Mouse (Mus musculus): ENCODE data around the gene Tenm4. TPM values are rescaled to one million over a fixed set of nuclear protein-coding genes. Genes with fewer than 3 reads are reported as not detected.

Tenm4 gene
- polyA plus RNA-seq, 1 experiment from 2014 or later = 41.4 TPM

- 84% methylated on average over 1 of the region's 1 CpGs for WGBS
- Histone ChIP-seq H3K36me3 (ENCODE audit: control insufficient read depth, insufficient read depth, low read length) (no peaks in the 10 kb centered on the region), H3K9ac (ENCODE audit: low read depth, low read length) (no peak overlapping the region), H3K27ac (ENCODE audit: low read length) (no peak overlapping the region), H3K4me2 (ENCODE audit: low read length) (no peak overlapping the region), H3K4me3 (ENCODE audit: low read depth, low read length) (no peak overlapping the region), H3K4me1 (ENCODE audit: control insufficient read depth, insufficient read depth, low read length) (peaks cover 6% of the 10 kb centered on the region), H3K9me3 (replicated peaks; ENCODE audit: control insufficient read depth, low read length, poor library complexity, severe bottlenecking) (no peaks in the 10 kb centered on the region), H3K27me3 (ENCODE audit: control insufficient read depth, insufficient read depth, low read depth, low read length) (no peaks in the 10 kb centered on the region)
- ATAC-seq = no peak
Measured at GRCm38 (mm10) chr7:96244796-96245195, 73.8 kb downstream of the Tenm4 start.

GRCm38 (mm10) chr7:96259630-96260029, 88.6 kb downstream of the Tenm4 start:
- no peak for ATAC-seq
- WGBS = 84% methylated on average over 6 of the region's 6 CpGs

GRCm38 (mm10) chr7:96262182-96262581, 91.1 kb downstream of the Tenm4 start:
- Histone ChIP-seq H3K9ac (ENCODE audit: low read depth, low read length) (no peak overlapping the region), H3K9me3 (replicated peaks; ENCODE audit: control insufficient read depth, low read length, poor library complexity, severe bottlenecking) (no peaks in the 10 kb centered on the region)

More at GRCm38 (mm10) chr7:96259630-96260029, 88.6 kb downstream of the Tenm4 start:
- no peaks in the 10 kb centered on the region for H3K27me3 ChIP-seq (ENCODE audit: control insufficient read depth, insufficient read depth, low read depth, low read length)
- no peaks in the 10 kb centered on the region for H3K36me3 ChIP-seq (ENCODE audit: control insufficient read depth, insufficient read depth, low read length)
- H3K4me3 ChIP-seq (ENCODE audit: low read depth, low read length) = no peak overlapping the region
- H3K9ac ChIP-seq (ENCODE audit: low read depth, low read length) = no peak overlapping the region
- no peak overlapping the region for H3K27ac ChIP-seq (ENCODE audit: low read length)
- no peak overlapping the region for H3K4me2 ChIP-seq (ENCODE audit: low read length)
- H3K9me3 ChIP-seq (replicated peaks; ENCODE audit: control insufficient read depth, low read length, poor library complexity, severe bottlenecking) = no peaks in the 10 kb centered on the region
- H3K4me1 ChIP-seq (ENCODE audit: control insufficient read depth, insufficient read depth, low read length) = no peaks in the 10 kb centered on the region

GRCm38 (mm10) chr7:96265941-96266340, 94.9 kb downstream of the Tenm4 start:
- Histone ChIP-seq H3K4me2 (ENCODE audit: low read length) (no peak overlapping the region), H3K9ac (ENCODE audit: low read depth, low read length) (no peak overlapping the region), H3K4me3 (ENCODE audit: low read depth, low read length) (no peak overlapping the region), H3K36me3 (ENCODE audit: control insufficient read depth, insufficient read depth, low read length) (no peaks in the 10 kb centered on the region), H3K9me3 (replicated peaks; ENCODE audit: control insufficient read depth, low read length, poor library complexity, severe bottlenecking) (no peaks in the 10 kb centered on the region), H3K27ac (ENCODE audit: low read length) (no peak overlapping the region), H3K4me1 (ENCODE audit: control insufficient read depth, insufficient read depth, low read length) (no peaks in the 10 kb centered on the region), H3K27me3 (ENCODE audit: control insufficient read depth, insufficient read depth, low read depth, low read length) (no peaks in the 10 kb centered on the region)
- ATAC-seq = no peak
- WGBS = 88% methylated on average over 1 of the region's 1 CpGs

More at GRCm38 (mm10) chr7:96262182-96262581, 91.1 kb downstream of the Tenm4 start:
- no peak overlapping the region for H3K4me2 ChIP-seq (ENCODE audit: low read length)
- no peaks in the 10 kb centered on the region for H3K36me3 ChIP-seq (ENCODE audit: control insufficient read depth, insufficient read depth, low read length)
- H3K4me3 ChIP-seq (ENCODE audit: low read depth, low read length) = no peak overlapping the region
- no peak for ATAC-seq
- no peaks in the 10 kb centered on the region for H3K4me1 ChIP-seq (ENCODE audit: control insufficient read depth, insufficient read depth, low read length)
- no peaks in the 10 kb centered on the region for H3K27me3 ChIP-seq (ENCODE audit: control insufficient read depth, insufficient read depth, low read depth, low read length)
- no peak overlapping the region for H3K27ac ChIP-seq (ENCODE audit: low read length)

GRCm38 (mm10) chr7:96267266-96267665, 96.2 kb downstream of the Tenm4 start:
- no peaks in the 10 kb centered on the region for H3K27me3 ChIP-seq (ENCODE audit: control insufficient read depth, insufficient read depth, low read depth, low read length)
- no peak overlapping the region for H3K9ac ChIP-seq (ENCODE audit: low read depth, low read length)
- no peaks in the 10 kb centered on the region; the same call in 1 of the 2 replicates for H3K4me1 ChIP-seq (ENCODE audit: control insufficient read depth, insufficient read depth, low read length)
- H3K27ac ChIP-seq (ENCODE audit: low read length) = no peak overlapping the region
- 66% methylated on average over 6 of the region's 6 CpGs for WGBS
- H3K4me2 ChIP-seq (ENCODE audit: low read length) = no peak overlapping the region
- no peak for ATAC-seq
- no peak overlapping the region for H3K4me3 ChIP-seq (ENCODE audit: low read depth, low read length)
- no peaks in the 10 kb centered on the region for H3K9me3 ChIP-seq (replicated peaks; ENCODE audit: control insufficient read depth, low read length, poor library complexity, severe bottlenecking)
- H3K36me3 ChIP-seq (ENCODE audit: control insufficient read depth, insufficient read depth, low read length) = no peaks in the 10 kb centered on the region

- H3K4me1 ChIP-seq (ENCODE audit: control insufficient read depth, insufficient read depth, low read length) = no peaks in the 10 kb centered on the region; the same call in 1 of the 2 replicates
- H3K4me3 ChIP-seq (ENCODE audit: low read depth, low read length) = no peak overlapping the region
- H3K4me2 ChIP-seq (ENCODE audit: low read length) = no peak overlapping the region
- no peak for ATAC-seq
- H3K9me3 ChIP-seq (replicated peaks; ENCODE audit: control insufficient read depth, low read length, poor library complexity, severe bottlenecking) = no peaks in the 10 kb centered on the region
- WGBS = 13% methylated on average over 4 of the region's 4 CpGs
- no peak overlapping the region for H3K9ac ChIP-seq (ENCODE audit: low read depth, low read length)
- H3K27ac ChIP-seq (ENCODE audit: low read length) = no peak overlapping the region
- H3K27me3 ChIP-seq (ENCODE audit: control insufficient read depth, insufficient read depth, low read depth, low read length) = no peaks in the 10 kb centered on the region
- H3K36me3 ChIP-seq (ENCODE audit: control insufficient read depth, insufficient read depth, low read length) = no peaks in the 10 kb centered on the region
Measured at GRCm38 (mm10) chr7:96270684-96271083, 99.6 kb downstream of the Tenm4 start.

- no peak overlapping the region for H3K4me2 ChIP-seq (ENCODE audit: low read length)
- no peak overlapping the region for H3K9ac ChIP-seq (ENCODE audit: low read depth, low read length)
- no peak overlapping the region for H3K27ac ChIP-seq (ENCODE audit: low read length)
- H3K4me1 ChIP-seq (ENCODE audit: control insufficient read depth, insufficient read depth, low read length) = no peaks in the 10 kb centered on the region; the same call in 1 of the 2 replicates
- 53% methylated on average over 3 of the region's 3 CpGs for WGBS
- no peaks in the 10 kb centered on the region for H3K36me3 ChIP-seq (ENCODE audit: control insufficient read depth, insufficient read depth, low read length)
- H3K9me3 ChIP-seq (replicated peaks; ENCODE audit: control insufficient read depth, low read length, poor library complexity, severe bottlenecking) = no peaks in the 10 kb centered on the region
- no peak for ATAC-seq
- no peak overlapping the region for H3K4me3 ChIP-seq (ENCODE audit: low read depth, low read length)
- no peaks in the 10 kb centered on the region for H3K27me3 ChIP-seq (ENCODE audit: control insufficient read depth, insufficient read depth, low read depth, low read length)
Measured at GRCm38 (mm10) chr7:96272068-96272467, 101.0 kb downstream of the Tenm4 start.

- Histone ChIP-seq H3K36me3 (ENCODE audit: control insufficient read depth, insufficient read depth, low read length) (no peaks in the 10 kb centered on the region), H3K9me3 (replicated peaks; ENCODE audit: control insufficient read depth, low read length, poor library complexity, severe bottlenecking) (no peaks in the 10 kb centered on the region), H3K27ac (ENCODE audit: low read length) (no peak overlapping the region), H3K4me1 (ENCODE audit: control insufficient read depth, insufficient read depth, low read length) (peaks cover 17% of the 10 kb centered on the region), H3K4me3 (ENCODE audit: low read depth, low read length) (no peak overlapping the region), H3K9ac (ENCODE audit: low read depth, low read length) (no peak overlapping the region), H3K27me3 (ENCODE audit: control insufficient read depth, insufficient read depth, low read depth, low read length) (no peaks in the 10 kb centered on the region), H3K4me2 (ENCODE audit: low read length) (no peak overlapping the region)
- ATAC-seq = no peak
- 75% methylated on average over 2 of the region's 2 CpGs for WGBS
Measured at GRCm38 (mm10) chr7:96274486-96274885, 103.4 kb downstream of the Tenm4 start.

- Histone ChIP-seq H3K9ac (ENCODE audit: low read depth, low read length) (no peak overlapping the region), H3K9me3 (replicated peaks; ENCODE audit: control insufficient read depth, low read length, poor library complexity, severe bottlenecking) (no peaks in the 10 kb centered on the region), H3K4me2 (ENCODE audit: low read length) (0 out of 2 replicates have a peak overlapping the region, but pooled peaks have one; percentile 30), H3K4me3 (ENCODE audit: low read depth, low read length) (no peak overlapping the region), H3K4me1 (ENCODE audit: control insufficient read depth, insufficient read depth, low read length) (peaks cover 17% of the 10 kb centered on the region), H3K27me3 (ENCODE audit: control insufficient read depth, insufficient read depth, low read depth, low read length) (no peaks in the 10 kb centered on the region), H3K36me3 (ENCODE audit: control insufficient read depth, insufficient read depth, low read length) (no peaks in the 10 kb centered on the region), H3K27ac (ENCODE audit: low read length) (no peak overlapping the region)
- peak; percentile 69 for ATAC-seq
- 29% methylated on average over 10 of the region's 10 CpGs for WGBS
Measured at GRCm38 (mm10) chr7:96277550-96277949, 106.5 kb downstream of the Tenm4 start.
